8 mouse cellular contexts compared by ENCODE assay signal in genomic region chr12:81026995-81027942, GRCm38 (mm10). TPM values are rescaled to one million over a fixed set of nuclear protein-coding genes. Genes with fewer than 3 reads are reported as not detected.
DNase-seq lines count a peak whose midpoint lies in the region; ATAC-seq and TF ChIP-seq lines count a peak whose summit lies in the region.

No protein-coding gene starts in this region.

- WGBS in forebrain, embryonic 16.5 days: 2% methylated on average over 45 of the region's 45 CpGs
- WGBS in limb, embryonic 11.5 days: 1% methylated on average over 45 of the region's 45 CpGs
- 7% methylated on average over 45 of the region's 45 CpGs for WGBS in olfactory bulb, adult 2 months

- H3K9me3 ChIP-seq in forebrain, embryonic 16.5 days (ENCODE audit: control insufficient read depth, low read length): no peaks in the 10 kb centered on the region
- H3K9me3 ChIP-seq in limb, embryonic 11.5 days (ENCODE audit: control insufficient read depth, low read length): no peaks in the 10 kb centered on the region

- peak; percentile 88 for DNase-seq in heart, adult 11 months
- DNase-seq in heart, postnatal 10 days: no peak
- peak; percentile 27 to 32 for DNase-seq in thymus, adult 18-20 months
- DNase-seq in thymus, postnatal 0 days (ENCODE audit: low spot score): no peak
- peak; percentile 61 for DNase-seq in limb, embryonic 11.5 days (ENCODE audit: low spot score)
- no peak for DNase-seq in layer of hippocampus, adult 9-11 months

- H3K4me2 ChIP-seq in forebrain, embryonic 16.5 days (ENCODE audit: low read length): peak overlapping the region; percentile 98
- H3K4me2 ChIP-seq in limb, embryonic 11.5 days (ENCODE audit: low read depth, severe bottlenecking): peak overlapping the region; percentile 89

- no peak for TF ChIP-seq CTCF in olfactory bulb, adult 2 months (IDR thresholded peaks at IDR 0.05; ENCODE audit: insufficient read depth, low read depth, low read length)

- no peak; the same call in 1 of the 2 replicates for TF ChIP-seq POLR2A in olfactory bulb, adult 2 months (IDR thresholded peaks at IDR 0.05; ENCODE audit: insufficient read depth, low read depth, low read length)

- peaks cover 11% of the 10 kb centered on the region; the same call in 1 of the 2 replicates for H3K27me3 ChIP-seq in forebrain, embryonic 16.5 days (replicated peaks; ENCODE audit: control insufficient read depth, insufficient read depth, low read length)
- H3K27me3 ChIP-seq in limb, embryonic 11.5 days (ENCODE audit: control insufficient read depth, insufficient read depth, low read length): peaks cover 2% of the 10 kb centered on the region; the same call in 1 of the 2 replicates

- intact Hi-C loops in heart, postnatal 10 days (cut with DNase I): no loop called here

- H3K27ac ChIP-seq in forebrain, embryonic 16.5 days (ENCODE audit: low read length): no peak overlapping the region; the same call in 1 of the 2 replicates
- peak overlapping the region; percentile 52; the same call in 1 of the 2 replicates for H3K27ac ChIP-seq in limb, embryonic 11.5 days (replicated peaks; ENCODE audit: low read depth, low read length)
- H3K27ac ChIP-seq in olfactory bulb, adult 2 months (ENCODE audit: insufficient read depth, low read depth, low read length): no peak overlapping the region

- ATAC-seq in forebrain, embryonic 16.5 days: peak; percentile 72
- peak; percentile 60 for ATAC-seq in limb, embryonic 11.5 days (ENCODE audit: insufficient number of reproducible peaks, low FRiP score, low TSS enrichment, low read depth)

- H3K9ac ChIP-seq in forebrain, embryonic 16.5 days (replicated peaks; ENCODE audit: low read depth, low read length): peak overlapping the region; percentile 78
- H3K9ac ChIP-seq in limb, embryonic 11.5 days (ENCODE audit: low read length): peak overlapping the region; percentile 61

- peak overlapping the region; percentile 79 for H3K4me3 ChIP-seq in forebrain, embryonic 16.5 days (replicated peaks; ENCODE audit: low read length)
- peak overlapping the region; percentile 74 for H3K4me3 ChIP-seq in limb, embryonic 11.5 days (ENCODE audit: low read depth, low read length)
- H3K4me3 ChIP-seq in olfactory bulb, adult 2 months (ENCODE audit: insufficient read depth, low read depth, low read length): peak overlapping the region; percentile 77

- H3K4me1 ChIP-seq in forebrain, embryonic 16.5 days (replicated peaks; ENCODE audit: control insufficient read depth, insufficient read depth, low read length): peaks cover 22% of the 10 kb centered on the region
- peaks cover 13% of the 10 kb centered on the region for H3K4me1 ChIP-seq in limb, embryonic 11.5 days (ENCODE audit: control insufficient read depth, insufficient read depth, low read length)
- H3K4me1 ChIP-seq in olfactory bulb, adult 2 months (ENCODE audit: control insufficient read depth, insufficient read depth, low read length): peaks cover 19% of the 10 kb centered on the region

- no peaks in the 10 kb centered on the region for H3K36me3 ChIP-seq in forebrain, embryonic 16.5 days (ENCODE audit: control insufficient read depth, insufficient read depth)
- H3K36me3 ChIP-seq in limb, embryonic 11.5 days (ENCODE audit: control insufficient read depth, insufficient read depth, low read length): no peaks in the 10 kb centered on the region

RNA-seq across cellular contexts. Expression of gene Smoc1, which starts 0.7 kb away (rescaled TPM):
- 1 to 10 TPM; 7.0 to 7.1 TPM for total RNA-seq in heart, postnatal 10 days (2021)
- 4.2 and 5.2 TPM in 2 replicates for polyA plus RNA-seq in thymus, postnatal 0 days (2015; fragmentation: Nextera tagmentation; extraction: Ambion mirVana)
- polyA plus RNA-seq in forebrain, embryonic 16.5 days (2015; fragmentation: Nextera tagmentation; extraction: Ambion mirVana): 12.8 and 13.2 TPM in 2 replicates
- 15.6 and 19.1 TPM in 2 replicates for polyA plus RNA-seq in limb, embryonic 11.5 days (2014; fragmentation: Nextera tagmentation; extraction: Ambion mirVana)
- not detected in 2 replicates for polyA plus RNA-seq in olfactory bulb, adult 2 months (2012; ENCODE audit: insufficient read depth, insufficient read length, low replicate concordance, missing spikeins)

RNA-seq across cellular contexts. Expression of gene Slc10a1, which starts 58.8 kb away (rescaled TPM):
- total RNA-seq in heart, postnatal 10 days (2021): not detected
- 0.36 and 0.59 TPM in 2 replicates for polyA plus RNA-seq in thymus, postnatal 0 days (2015; fragmentation: Nextera tagmentation; extraction: Ambion mirVana)
- polyA plus RNA-seq in forebrain, embryonic 16.5 days (2015; fragmentation: Nextera tagmentation; extraction: Ambion mirVana): 0.39 and 0.58 TPM in 2 replicates
- polyA plus RNA-seq in limb, embryonic 11.5 days (2014; fragmentation: Nextera tagmentation; extraction: Ambion mirVana): 0.47 and 0.78 TPM in 2 replicates
- not detected in 2 replicates for polyA plus RNA-seq in olfactory bulb, adult 2 months (2012; ENCODE audit: insufficient read depth, insufficient read length, low replicate concordance, missing spikeins)

Comparison
In these comparisons a context has a peak if more than half of its experiments do, and no peak if none do; other contexts are left out.
1. DNase-seq: peak in heart, adult 11 months (single experiment), thymus, adult 18-20 months (2 of 2) and limb, embryonic 11.5 days (single experiment); none in heart, postnatal 10 days (0 of 2), thymus, postnatal 0 days (single experiment) and layer of hippocampus, adult 9-11 months (single experiment).
2. Peak in every context shown above with its lines, with median percentiles within 50 percentile points of each other: H3K4me3 ChIP-seq.